In the genomic region with DNA sequence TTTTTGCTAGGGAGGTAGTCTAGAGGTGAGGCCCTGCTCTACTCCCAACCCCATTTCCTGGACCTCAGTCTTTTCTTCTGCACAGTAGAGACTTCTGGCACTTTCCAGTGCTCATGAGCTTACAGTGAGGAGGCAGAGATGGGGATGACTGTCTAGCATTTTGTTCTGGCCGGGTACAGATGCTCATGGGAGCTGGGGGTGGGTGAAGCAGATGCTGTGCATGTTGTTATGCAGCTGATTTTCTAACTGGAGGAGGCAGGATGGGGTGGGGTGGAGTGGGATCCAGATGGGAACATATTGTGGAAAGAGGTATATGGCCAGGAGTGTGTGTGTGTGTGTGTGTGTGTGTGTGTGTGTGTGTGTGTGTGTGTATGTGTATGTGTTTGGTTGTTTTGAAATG, we compare ENCODE assay signal across 24 mouse cellular contexts. TPM values are rescaled to one million over a fixed set of nuclear protein-coding genes. Genes with fewer than 3 reads are reported as not detected.
A peak's percentile ranks its signal among the peaks of the same experiment; 100 is the strongest.
DNase-seq lines count a peak whose midpoint lies in the region; ATAC-seq lines count a peak whose summit lies in the region.
"Had no signal": no experiment of that assay in that cellular context is flagged by ENCODE, and none has a peak within 500 bp of the region (broad histone marks: within the 10 kb centered on the region; RNA-seq: fewer than 3 reads in every experiment).

No protein-coding gene starts in this region.

- ATAC-seq in heart, embryonic 14.5 days (ENCODE audit: insufficient number of reproducible peaks, insufficient read depth, low FRiP score, low read depth) = no peak
- no peak for ATAC-seq in megakaryocyte progenitor cell, adult 5-6 weeks (replicated peaks; ENCODE audit: poor library complexity)
- ATAC-seq: CD4-positive, CD25-positive, alpha-beta regulatory T cell, adult 4 months; forebrain, embryonic 14.5 days had no signal

- H3K27me3 ChIP-seq in heart, embryonic 14.5 days (ENCODE audit: control insufficient read depth, insufficient read depth, low read length) = peaks cover 7% of the 10 kb centered on the region; the same call in 1 of the 2 replicates

- H3K4me2 ChIP-seq in heart, embryonic 14.5 days (ENCODE audit: low read length) = peak overlapping the region; percentile 65
- H3K4me2 ChIP-seq: liver, embryonic 11.5 days; midbrain, embryonic 11.5 days; neural tube, embryonic 15.5 days had no signal

- H3K9me3 ChIP-seq in heart, embryonic 14.5 days (ENCODE audit: control insufficient read depth, low read length) = no peaks in the 10 kb centered on the region
- H3K9me3 ChIP-seq: G1E; hindbrain, embryonic 10.5 days; neural tube, embryonic 15.5 days had no signal

- no peak overlapping the region for H3K27ac ChIP-seq in heart, embryonic 14.5 days (replicated peaks in 1 of 2; ENCODE audit: control insufficient read depth in 1 of 2, insufficient read depth in 1 of 2, low read depth in 2 of 2, low read length in 2 of 2)
- H3K27ac ChIP-seq: hindbrain, embryonic 10.5 days; neural tube, embryonic 15.5 days had no signal

- peaks cover 37 to 44% of the 10 kb centered on the region in 2 experiments for H3K4me1 ChIP-seq in heart, embryonic 14.5 days (ENCODE audit: control insufficient read depth in 2 of 2, insufficient read depth in 2 of 2, low read length in 2 of 2)

- intact Hi-C loops in left cerebral cortex, postnatal 36 days (cut with DNase I) = no loop called here

- H3K36me3 ChIP-seq in heart, embryonic 14.5 days (ENCODE audit: control insufficient read depth, insufficient read depth, low read length) = 0 out of 2 replicates have a peak, but pooled peaks cover 2% of the 10 kb centered on the region
- H3K36me3 ChIP-seq: G1E; hindbrain, embryonic 10.5 days; neural tube, embryonic 15.5 days had no signal

- no peak overlapping the region for H3K4me3 ChIP-seq in heart, embryonic 14.5 days (ENCODE audit: control insufficient read depth in 1 of 2, insufficient read depth in 1 of 2, low read depth in 1 of 2, low read length in 2 of 2)
- H3K4me3 ChIP-seq: erythroblast, embryonic 14.5 days; hindbrain, embryonic 10.5 days; neural tube, embryonic 15.5 days had no signal

- DNase-seq in heart, adult 18-20 months = no peak
- DNase-seq in right cerebral cortex, adult 18-20 months = peak; percentile 60
- no peak for DNase-seq in right cerebral cortex, postnatal 4 days
- DNase-seq in left cerebral cortex, postnatal 36 days (ENCODE audit: low spot score in 2 of 2) = peak; percentile 42 to 45
- no peak for DNase-seq in thymus, postnatal 25 days
- DNase-seq: cerebellum, adult 9-11 months; gastrocnemius, postnatal 14 days; kidney, adult 8-10 months; kidney, postnatal 4 days; lung, adult 2 months; lung, postnatal 4 days; spleen, adult 18-20 months; thymus, adult 2 months had no signal

- WGBS in heart, embryonic 14.5 days = 67% methylated on average over 1 of the region's 1 CpGs

- no peak overlapping the region for H3K9ac ChIP-seq in heart, embryonic 14.5 days (ENCODE audit: low read length)
- H3K9ac ChIP-seq: neural tube, embryonic 15.5 days had no signal

RNA-seq across cellular contexts. Expression of a gene that starts 3.2 kb away (rescaled TPM):
- 127 and 144 TPM in 2 replicates for polyA plus RNA-seq in heart, embryonic 14.5 days (2014; fragmentation: Nextera tagmentation; extraction: Ambion mirVana)
- total RNA-seq in heart, adult 18-20 months (2021) = 10 to 100 TPM; 42.0 to 43.1 TPM
- total RNA-seq in left cerebral cortex, postnatal 36 days (2021) = 1 to 10 TPM; 4.0 to 6.8 TPM
- total RNA-seq in megakaryocyte progenitor cell, adult 5-6 weeks (2015) = not detected in 2 replicates
- not detected in 2 replicates for total RNA-seq in megakaryocyte progenitor cell, adult 5-6 weeks (2017)
- total RNA-seq: monocyte, adult 5-6 weeks had no signal
- polyA plus RNA-seq: G1E had no signal

RNA-seq across cellular contexts. Expression of a gene that starts 59.0 kb away (rescaled TPM):
- polyA plus RNA-seq in heart, embryonic 14.5 days (2014; fragmentation: Nextera tagmentation; extraction: Ambion mirVana) = 11.4 and 12.7 TPM in 2 replicates
- 10 to 100 TPM; 20.9 to 21.3 TPM for total RNA-seq in heart, adult 18-20 months (2021)
- total RNA-seq in left cerebral cortex, postnatal 36 days (2021) = 100 to 1,000 TPM; 173 to 178 TPM
- 0.77 and 1.1 TPM in 2 replicates for total RNA-seq in megakaryocyte progenitor cell, adult 5-6 weeks (2015)
- total RNA-seq in megakaryocyte progenitor cell, adult 5-6 weeks (2017) = 1.2 and 1.4 TPM in 2 replicates

Comparison
In these comparisons a context has a peak if more than half of its experiments do, and no peak if none do; other contexts are left out.
1. DNase-seq: peak in right cerebral cortex, adult 18-20 months (single experiment) and left cerebral cortex, postnatal 36 days (2 of 2); none in heart, adult 18-20 months (0 of 2), right cerebral cortex, postnatal 4 days (single experiment) and thymus, postnatal 25 days (single experiment).
2. RNA of a gene that starts 3.2 kb away (total RNA-seq): 42.0 to 43.1 TPM in heart, adult 18-20 months; 4.0 to 6.8 TPM in left cerebral cortex, postnatal 36 days and not detected in megakaryocyte progenitor cell, adult 5-6 weeks; every median in the first group is over 4 times any median in the second.
3. RNA of a gene that starts 59.0 kb away (total RNA-seq): 173 to 178 TPM in left cerebral cortex, postnatal 36 days and 20.9 to 21.3 TPM in heart, adult 18-20 months; 0.77 to 1.4 TPM in megakaryocyte progenitor cell, adult 5-6 weeks; every median in the first group is over 4 times any median in the second.